ENCODE assay signal across 17 mouse cellular contexts in the genomic region with DNA sequence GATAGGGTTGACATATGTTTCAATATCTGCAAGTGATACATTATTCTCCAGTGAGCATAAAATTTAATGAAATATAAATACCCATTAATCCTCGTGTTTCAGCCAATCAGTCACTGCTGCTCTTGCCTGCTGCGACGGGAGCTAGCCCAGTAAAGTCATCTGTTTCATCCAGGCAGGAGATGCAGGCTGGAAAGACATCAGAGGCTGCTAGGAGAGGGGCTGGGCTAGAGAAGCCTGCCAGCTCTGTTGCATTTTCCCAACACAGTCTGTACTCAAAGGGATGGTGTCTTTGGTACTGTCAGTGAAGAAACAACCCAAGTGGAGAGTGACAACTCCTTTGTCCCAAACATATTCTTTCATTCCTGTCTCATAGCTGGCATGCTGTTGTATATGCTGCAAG.
DNase-seq lines count a peak whose midpoint lies in the region; ATAC-seq and TF ChIP-seq lines count a peak whose summit lies in the region.
"Had no signal": no experiment of that assay in that cellular context is flagged by ENCODE, and none has a peak within 500 bp of the region (broad histone marks: within the 10 kb centered on the region; RNA-seq: fewer than 3 reads in every experiment).

No protein-coding gene starts in this region.

- intact Hi-C loops in left cerebral cortex, postnatal 4 days (cut with DNase I), result no loop called here

- peaks cover 3% of the 10 kb centered on the region; the same call in 1 of the 2 replicates for H3K27me3 ChIP-seq in forebrain, embryonic 16.5 days (replicated peaks; ENCODE audit: control insufficient read depth, insufficient read depth, low read length)
- peaks cover 36% of the 10 kb centered on the region for H3K27me3 ChIP-seq in forebrain, embryonic 12.5 days
- no peaks in the 10 kb centered on the region for H3K27me3 ChIP-seq in hindbrain, embryonic 16.5 days (replicated peaks; ENCODE audit: control insufficient read depth, insufficient read depth, low read length)
- peaks cover 28% of the 10 kb centered on the region for H3K27me3 ChIP-seq in hindbrain, embryonic 10.5 days (ENCODE audit: insufficient read depth, poor library complexity, severe bottlenecking)
- H3K27me3 ChIP-seq in liver, embryonic 12.5 days (replicated peaks), result no peaks in the 10 kb centered on the region
- H3K27me3 ChIP-seq: forebrain, embryonic 15.5 days had no signal

- TF ChIP-seq CTCF in brain, embryonic 14.5 days (IDR thresholded peaks at IDR 0.05; ENCODE audit: borderline replicate concordance, extremely low read depth, insufficient read depth, insufficient read length), result no peak

- peak; percentile 75; the same call in 1 of the 2 replicates for ATAC-seq in forebrain, embryonic 16.5 days
- no peak for ATAC-seq in forebrain, embryonic 12.5 days (ENCODE audit: low FRiP score)
- ATAC-seq in hindbrain, embryonic 16.5 days, result peak; percentile 85; the same call in 1 of the 2 replicates
- no peak for ATAC-seq in liver, embryonic 12.5 days
- ATAC-seq: forebrain, embryonic 15.5 days had no signal

- no peaks in the 10 kb centered on the region for H3K9me3 ChIP-seq in forebrain, embryonic 16.5 days (ENCODE audit: control insufficient read depth, low read length)
- no peaks in the 10 kb centered on the region for H3K9me3 ChIP-seq in forebrain, embryonic 12.5 days
- no peaks in the 10 kb centered on the region for H3K9me3 ChIP-seq in hindbrain, embryonic 16.5 days (ENCODE audit: control insufficient read depth, low read length)
- H3K9me3 ChIP-seq in hindbrain, embryonic 10.5 days, result no peaks in the 10 kb centered on the region
- H3K9me3 ChIP-seq in liver, embryonic 12.5 days (replicated peaks), result no peaks in the 10 kb centered on the region
- H3K9me3 ChIP-seq: embryonic facial prominence, embryonic 10.5 days; forebrain, embryonic 15.5 days; heart, embryonic 13.5 days; hindbrain, embryonic 13.5 days had no signal

- no peak for DNase-seq in hindbrain, embryonic 10.5 days (ENCODE audit: low spot score)
- DNase-seq in left cerebral cortex, postnatal 4 days, result peak; percentile 10
- no peak for DNase-seq in left cerebral cortex, adult 18-20 months (ENCODE audit: low spot score in 2 of 2)
- DNase-seq in brain, embryonic 14.5 days (ENCODE audit: low read depth), result peak; percentile 56
- DNase-seq: adrenal gland, postnatal 10 days; cerebellum, adult 11-12 months; cerebellum, adult 9-11 months; gastrocnemius, postnatal 14 days; heart, postnatal 36 days had no signal

- no peaks in the 10 kb centered on the region for H3K36me3 ChIP-seq in forebrain, embryonic 16.5 days (ENCODE audit: control insufficient read depth, insufficient read depth)
- H3K36me3 ChIP-seq in forebrain, embryonic 12.5 days (replicated peaks), result no peaks in the 10 kb centered on the region
- H3K36me3 ChIP-seq in hindbrain, embryonic 16.5 days (ENCODE audit: control insufficient read depth, insufficient read depth, low read length), result no peaks in the 10 kb centered on the region
- no peaks in the 10 kb centered on the region for H3K36me3 ChIP-seq in hindbrain, embryonic 10.5 days
- no peaks in the 10 kb centered on the region for H3K36me3 ChIP-seq in liver, embryonic 12.5 days
- H3K36me3 ChIP-seq: embryonic facial prominence, embryonic 10.5 days; forebrain, embryonic 15.5 days; heart, embryonic 13.5 days; hindbrain, embryonic 13.5 days had no signal

- H3K4me3 ChIP-seq in forebrain, embryonic 16.5 days (replicated peaks; ENCODE audit: low read length), result no peak overlapping the region
- H3K4me3 ChIP-seq in forebrain, embryonic 12.5 days (replicated peaks), result no peak overlapping the region
- no peak overlapping the region for H3K4me3 ChIP-seq in hindbrain, embryonic 16.5 days (ENCODE audit: low read length)
- H3K4me3 ChIP-seq in hindbrain, embryonic 10.5 days, result no peak overlapping the region
- H3K4me3 ChIP-seq in liver, embryonic 12.5 days, result no peak overlapping the region
- H3K4me3 ChIP-seq: embryonic facial prominence, embryonic 10.5 days; forebrain, embryonic 15.5 days; heart, embryonic 13.5 days; hindbrain, embryonic 13.5 days had no signal

- 50% methylated on average over 3 of the region's 3 CpGs for WGBS in forebrain, embryonic 16.5 days
- WGBS in forebrain, embryonic 12.5 days, result 74% methylated on average over 3 of the region's 3 CpGs
- WGBS in hindbrain, embryonic 16.5 days, result 31% methylated on average over 3 of the region's 3 CpGs
- 57% methylated on average over 3 of the region's 3 CpGs for WGBS in hindbrain, embryonic 10.5 days
- WGBS in liver, embryonic 12.5 days (ENCODE audit: insufficient replicate concordance), result 42% methylated on average over 3 of the region's 3 CpGs

- no peaks in the 10 kb centered on the region for H3K4me1 ChIP-seq in forebrain, embryonic 16.5 days (replicated peaks; ENCODE audit: control insufficient read depth, insufficient read depth, low read length)
- H3K4me1 ChIP-seq in forebrain, embryonic 12.5 days, result no peaks in the 10 kb centered on the region
- 0 out of 2 replicates have a peak, but pooled peaks cover 3% of the 10 kb centered on the region for H3K4me1 ChIP-seq in hindbrain, embryonic 16.5 days (ENCODE audit: control insufficient read depth, insufficient read depth, low read depth, low read length)
- H3K4me1 ChIP-seq in hindbrain, embryonic 10.5 days (replicated peaks), result peaks cover 15% of the 10 kb centered on the region
- no peaks in the 10 kb centered on the region for H3K4me1 ChIP-seq in liver, embryonic 12.5 days
- H3K4me1 ChIP-seq: embryonic facial prominence, embryonic 10.5 days; forebrain, embryonic 15.5 days; heart, embryonic 13.5 days; hindbrain, embryonic 13.5 days had no signal

- no peak overlapping the region for H3K27ac ChIP-seq in forebrain, embryonic 16.5 days (ENCODE audit: low read length)
- no peak overlapping the region for H3K27ac ChIP-seq in forebrain, embryonic 12.5 days
- H3K27ac ChIP-seq in hindbrain, embryonic 16.5 days (ENCODE audit: low read depth, low read length), result no peak overlapping the region
- H3K27ac ChIP-seq in hindbrain, embryonic 10.5 days, result no peak overlapping the region
- no peak overlapping the region for H3K27ac ChIP-seq in liver, embryonic 12.5 days
- H3K27ac ChIP-seq: embryonic facial prominence, embryonic 10.5 days; forebrain, embryonic 15.5 days; heart, embryonic 13.5 days; hindbrain, embryonic 13.5 days had no signal

- TF ChIP-seq POLR2A in brain, embryonic 14.5 days (IDR thresholded peaks at IDR 0.05; ENCODE audit: borderline replicate concordance, extremely low read depth, insufficient read depth, insufficient read length, poor library complexity, severe bottlenecking), result no peak

- H3K4me2 ChIP-seq in forebrain, embryonic 16.5 days (ENCODE audit: low read length), result no peak overlapping the region
- H3K4me2 ChIP-seq in forebrain, embryonic 12.5 days, result no peak overlapping the region
- no peak overlapping the region for H3K4me2 ChIP-seq in hindbrain, embryonic 16.5 days (ENCODE audit: low read length)
- no peak overlapping the region for H3K4me2 ChIP-seq in liver, embryonic 12.5 days
- H3K4me2 ChIP-seq: forebrain, embryonic 15.5 days; heart, embryonic 13.5 days; hindbrain, embryonic 13.5 days had no signal

- no peak overlapping the region for H3K9ac ChIP-seq in forebrain, embryonic 16.5 days (replicated peaks; ENCODE audit: low read depth, low read length)
- no peak overlapping the region for H3K9ac ChIP-seq in forebrain, embryonic 12.5 days
- H3K9ac ChIP-seq in hindbrain, embryonic 16.5 days (ENCODE audit: low read depth, low read length), result no peak overlapping the region
- no peak overlapping the region for H3K9ac ChIP-seq in liver, embryonic 12.5 days
- H3K9ac ChIP-seq: forebrain, embryonic 15.5 days; heart, embryonic 13.5 days; hindbrain, embryonic 13.5 days had no signal

Comparison
In these comparisons a context has a peak if more than half of its experiments do, and no peak if none do; other contexts are left out.
1. ATAC-seq: peak in forebrain, embryonic 16.5 days (single experiment) and hindbrain, embryonic 16.5 days (single experiment); none in forebrain, embryonic 12.5 days (single experiment) and liver, embryonic 12.5 days (single experiment).
2. DNase-seq: peak in left cerebral cortex, postnatal 4 days (single experiment) and brain, embryonic 14.5 days (single experiment); none in hindbrain, embryonic 10.5 days (single experiment) and left cerebral cortex, adult 18-20 months (0 of 2).